8 mouse cellular contexts compared by ENCODE assay signal in genomic region chr15:101253563-101253885, GRCm38 (mm10). TPM values are rescaled to one million over a fixed set of nuclear protein-coding genes. Genes with fewer than 3 reads are reported as not detected.
DNase-seq lines count a peak whose midpoint lies in the region; ATAC-seq and TF ChIP-seq lines count a peak whose summit lies in the region.

No protein-coding gene starts in this region.

- no peak for TF ChIP-seq POLR2A in thymus, adult 2 months (IDR thresholded peaks at IDR 0.05; ENCODE audit: control insufficient read depth, extremely low read depth, insufficient read depth, low read length, poor library complexity)

- H3K4me1 ChIP-seq in heart, embryonic 10.5 days = peaks cover 51% of the 10 kb centered on the region
- peaks cover 59% of the 10 kb centered on the region for H3K4me1 ChIP-seq in thymus, adult 2 months (replicated peaks; ENCODE audit: control insufficient read depth, insufficient read depth, low read length)
- H3K4me1 ChIP-seq in liver, embryonic 13.5 days (replicated peaks) = peaks cover 10% of the 10 kb centered on the region

- no peak for TF ChIP-seq CTCF in thymus, adult 2 months (IDR thresholded peaks at IDR 0.05; ENCODE audit: borderline replicate concordance, control insufficient read depth, extremely low read depth, insufficient read depth, low read length, poor library complexity)

- peak overlapping the region; percentile 98 for H3K27ac ChIP-seq in heart, embryonic 10.5 days
- peak overlapping the region; percentile 5; the same call in 1 of the 2 replicates for H3K27ac ChIP-seq in thymus, adult 2 months (ENCODE audit: control insufficient read depth, insufficient read depth, low read length)
- no peak overlapping the region for H3K27ac ChIP-seq in liver, embryonic 13.5 days

- 29% methylated on average over 3 of the region's 3 CpGs for WGBS in heart, embryonic 10.5 days
- 37% methylated on average over 3 of the region's 3 CpGs for WGBS in thymus, adult 2 months
- 32% methylated on average over 3 of the region's 3 CpGs for WGBS in liver, embryonic 13.5 days (ENCODE audit: insufficient replicate concordance)

- no peaks in the 10 kb centered on the region for H3K27me3 ChIP-seq in heart, embryonic 10.5 days (ENCODE audit: insufficient read depth, poor library complexity, severe bottlenecking)
- no peaks in the 10 kb centered on the region for H3K27me3 ChIP-seq in thymus, adult 2 months (ENCODE audit: control insufficient read depth, insufficient read depth, low read length)
- H3K27me3 ChIP-seq in liver, embryonic 13.5 days = peaks cover 45% of the 10 kb centered on the region

- ATAC-seq in liver, embryonic 13.5 days (ENCODE audit: low read depth) = no peak
- ATAC-seq in inflammation-experienced regulatory T-cells, adult 6 months = no peak

- no peak for DNase-seq in heart, embryonic 10.5 days (ENCODE audit: low spot score)
- no peak for DNase-seq in heart, postnatal 10 days
- DNase-seq in thymus, adult 2 months = no peak
- no peak for DNase-seq in thymus, postnatal 14 days
- no peak for DNase-seq in liver, embryonic 13.5 days
- DNase-seq in adrenal gland, adult 8-10 months = no peak
- no peak for DNase-seq in retina, postnatal 1 day

- H3K9ac ChIP-seq in liver, embryonic 13.5 days = peak overlapping the region; percentile 50

- H3K4me2 ChIP-seq in liver, embryonic 13.5 days = peak overlapping the region; percentile 69

- intact Hi-C loops in heart, postnatal 10 days (cut with DNase I) = no loop called here

- 0 out of 2 replicates have a peak, but pooled peaks cover 3% of the 10 kb centered on the region for H3K36me3 ChIP-seq in heart, embryonic 10.5 days
- H3K36me3 ChIP-seq in thymus, adult 2 months (ENCODE audit: control insufficient read depth, insufficient read depth, low read length) = no peaks in the 10 kb centered on the region
- no peaks in the 10 kb centered on the region for H3K36me3 ChIP-seq in liver, embryonic 13.5 days

- H3K4me3 ChIP-seq in heart, embryonic 10.5 days = peak overlapping the region; percentile 89
- peak overlapping the region; percentile 41 for H3K4me3 ChIP-seq in thymus, adult 2 months (ENCODE audit: control insufficient read depth, insufficient read depth, low read length)
- H3K4me3 ChIP-seq in liver, embryonic 13.5 days (replicated peaks) = peak overlapping the region; percentile 56

- no peaks in the 10 kb centered on the region for H3K9me3 ChIP-seq in heart, embryonic 10.5 days
- no peaks in the 10 kb centered on the region for H3K9me3 ChIP-seq in liver, embryonic 13.5 days (replicated peaks)

RNA-seq across cellular contexts. Expression of gene Nr4a1, which starts 0.5 kb away (rescaled TPM):
- polyA plus RNA-seq in heart, embryonic 10.5 days (2016; fragmentation: Nextera tagmentation; extraction: Ambion mirVana) = 8.0 and 13.0 TPM in 2 replicates
- 10 to 100 TPM; 16.8 to 20.4 TPM for total RNA-seq in heart, postnatal 10 days (2021)
- polyA plus RNA-seq in thymus, adult 2 months (2012; rRNA removed) = 164 TPM in 2 replicates
- 0.43 and 0.56 TPM in 2 replicates for polyA plus RNA-seq in liver, embryonic 13.5 days (2015; fragmentation: Nextera tagmentation; extraction: Ambion mirVana)
- 100 to 1,000 TPM in 2 of 4 experiments, 10 to 100 TPM in 2; 42.9 to 895 (median 124) TPM for total RNA-seq in adrenal gland, adult 8-10 months (2022)
- 10 to 100 TPM; 46.4 to 73.4 (median 68.3) TPM for polyA plus RNA-seq in inflammation-experienced regulatory T-cells, adult 6 months (2017; shearing (Covaris generic))

RNA-seq across cellular contexts. Expression of gene Grasp, which starts 29.5 kb away (rescaled TPM):
- 3.4 and 5.0 TPM in 2 replicates for polyA plus RNA-seq in heart, embryonic 10.5 days (2016; fragmentation: Nextera tagmentation; extraction: Ambion mirVana)
- 10 to 100 TPM; 14.9 to 18.0 TPM for total RNA-seq in heart, postnatal 10 days (2021)
- 10.2 and 15.4 TPM in 2 replicates for polyA plus RNA-seq in thymus, adult 2 months (2012; rRNA removed)
- 0.29 and 0.44 TPM in 2 replicates for polyA plus RNA-seq in liver, embryonic 13.5 days (2015; fragmentation: Nextera tagmentation; extraction: Ambion mirVana)
- 10 to 100 TPM in 3 of 4 experiments, 1 to 10 TPM in 1; 8.8 to 19.6 (median 17.1) TPM for total RNA-seq in adrenal gland, adult 8-10 months (2022)
- polyA plus RNA-seq in inflammation-experienced regulatory T-cells, adult 6 months (2017; shearing (Covaris generic)) = under 1 TPM; 0.18 to 0.50 (median 0.28) TPM

RNA-seq across cellular contexts. Expression of gene Atg101, which starts 30.5 kb away (rescaled TPM):
- 59.5 and 77.0 TPM in 2 replicates for polyA plus RNA-seq in heart, embryonic 10.5 days (2016; fragmentation: Nextera tagmentation; extraction: Ambion mirVana)
- 10 to 100 TPM; 24.1 to 28.2 TPM for total RNA-seq in heart, postnatal 10 days (2021)
- polyA plus RNA-seq in thymus, adult 2 months (2012; rRNA removed) = 68.5 and 75.2 TPM in 2 replicates
- polyA plus RNA-seq in liver, embryonic 13.5 days (2015; fragmentation: Nextera tagmentation; extraction: Ambion mirVana) = 29.6 and 31.7 TPM in 2 replicates
- total RNA-seq in adrenal gland, adult 8-10 months (2022) = 10 to 100 TPM; 31.4 to 48.9 (median 37.0) TPM
- 10 to 100 TPM; 39.9 to 53.6 (median 47.8) TPM for polyA plus RNA-seq in inflammation-experienced regulatory T-cells, adult 6 months (2017; shearing (Covaris generic))

RNA-seq across cellular contexts. Expression of gene 6030408B16Rik, which starts 39.5 kb away (rescaled TPM):
- polyA plus RNA-seq in heart, embryonic 10.5 days (2016; fragmentation: Nextera tagmentation; extraction: Ambion mirVana) = 0.49 and 1.8 TPM in 2 replicates
- 1 to 10 TPM; 2.3 to 3.6 TPM for total RNA-seq in heart, postnatal 10 days (2021)
- polyA plus RNA-seq in thymus, adult 2 months (2012; rRNA removed) = 0.55 and 0.88 TPM in 2 replicates
- polyA plus RNA-seq in liver, embryonic 13.5 days (2015; fragmentation: Nextera tagmentation; extraction: Ambion mirVana) = 0.13 and 0.22 TPM in 2 replicates
- under 1 TPM; 0.49 to 0.91 (median 0.71) TPM for total RNA-seq in adrenal gland, adult 8-10 months (2022)
- under 1 TPM in 1 of 3 experiments, not detected in 2; 0.70 TPM for polyA plus RNA-seq in inflammation-experienced regulatory T-cells, adult 6 months (2017; shearing (Covaris generic))
